Mouse (Mus musculus) left cerebral cortex, postnatal 36 days (tissue): ENCODE measurements around the gene Polg2. TPM values are rescaled to one million over a fixed set of nuclear protein-coding genes. Genes with fewer than 3 reads are reported as not detected.
A peak's percentile ranks its signal among the peaks of the same experiment; 100 is the strongest.
"Not testable (repeated sequence)": the region's sequence is repeated elsewhere in the genome, so short reads cannot be mapped to it uniquely, and the experiment has no call there.

Experiments
- DNase-seq, 2 experiments: peaks; one replicate each; pipeline ENCODE4 v3.0.0; 2021 to 2022; ENCODE audit warnings: low spot score in 2 of 2, mixed read lengths in 1 of 2
- intact Hi-C: fragments of 180-260 bp; cut with DNase I; formaldehyde crosslinking; loops from one replicate; pipeline ENCODE4 v1.15.1; 2025
- total RNA-seq, 2 experiments: library from RNA; stranded (reverse); gene quantifications; 2 replicates each; pipeline ENCODE4 v1.2.3; 2021

The Polg2 gene
- total RNA-seq: 1 to 10 TPM; 3.0 to 3.2 TPM

GRCm38 (mm10) chr11:106779388-106780088 is at the start of gene Polg2:
Gene Polg2, minus strand, starts transcription at chr11:106779537.
- DNase-seq: peak; percentile 92 to 93
- intact Hi-C loops: no loop called here

DNA sequence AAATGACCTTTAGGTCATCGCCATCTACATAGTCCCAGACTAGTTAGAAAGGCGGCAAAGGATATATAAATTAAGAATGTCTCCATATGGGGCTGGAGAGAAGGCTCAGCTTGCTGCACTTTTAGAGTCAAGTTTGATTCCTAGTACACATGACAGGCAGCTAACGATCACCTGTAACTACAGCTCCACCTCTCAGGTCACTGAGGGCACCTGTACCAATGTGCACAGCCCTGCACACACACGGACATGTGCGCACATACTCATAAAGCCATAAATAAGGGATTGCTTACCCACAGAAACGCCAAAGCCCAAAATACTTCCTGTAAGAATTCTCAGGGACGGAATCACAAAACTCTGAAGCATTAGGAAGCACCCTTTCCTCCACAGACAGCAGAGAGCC is 48.7 kb upstream of the Polg2 start:
- no peak for DNase-seq
- intact Hi-C loops: no loop called here

DNA sequence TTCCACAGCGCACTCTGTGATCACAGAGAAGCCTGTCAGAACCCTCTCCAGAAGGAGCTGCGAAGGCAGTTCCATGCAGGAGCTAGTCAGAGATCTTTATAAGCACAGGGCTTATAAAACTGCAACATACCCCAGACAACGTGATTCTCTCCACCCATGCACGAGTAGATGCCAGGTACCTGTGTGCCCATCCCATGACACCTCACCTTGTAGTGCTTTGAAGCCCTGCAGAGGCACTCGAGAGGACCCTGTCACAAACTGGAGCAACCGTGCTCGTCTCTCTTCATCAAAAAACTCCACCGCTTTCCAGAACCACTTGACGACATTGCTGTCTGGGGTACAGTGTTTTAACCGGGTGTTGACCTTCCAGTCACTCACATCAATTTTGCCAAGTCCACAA is 45.1 kb upstream of the Polg2 start:
- DNase-seq: no peak
- intact Hi-C loops: no loop called here

DNA sequence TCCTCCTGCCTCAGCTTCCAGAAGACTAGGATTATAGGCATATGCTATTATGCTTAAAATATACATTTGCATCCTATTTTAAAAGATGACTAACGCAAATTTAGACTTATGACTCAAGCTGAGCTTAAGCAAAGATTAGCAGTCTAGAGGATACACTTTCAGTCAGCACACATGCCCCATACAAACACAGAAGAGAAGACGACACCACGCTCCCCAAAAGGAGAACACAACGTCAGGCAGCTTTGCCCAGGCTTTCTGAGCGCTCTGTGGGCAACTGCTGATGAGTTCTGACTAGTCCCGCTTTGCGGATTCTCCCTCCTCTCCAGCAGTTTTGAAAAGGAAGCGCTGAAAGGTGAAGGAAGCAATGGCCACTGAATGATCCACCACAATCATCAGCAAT is 44.4 kb upstream of the Polg2 start:
- DNase-seq: no peak

GRCm38 (mm10) chr11:106822911-106823310 is 43.6 kb upstream of the Polg2 start:
- DNase-seq: peak; percentile 65 to 72
- intact Hi-C loops: loop anchor here (2.0 kb wide), 1 partner anchor 34 kb away; the partner anchor contains the start of genes Cep95 and Ddx5

More for the DNA sequence above, 44.4 kb upstream of the Polg2 start:
- intact Hi-C loops: loop anchor here (2.0 kb wide), 1 partner anchor 35 kb away; the partner anchor contains the start of genes Cep95 and Ddx5

DNA sequence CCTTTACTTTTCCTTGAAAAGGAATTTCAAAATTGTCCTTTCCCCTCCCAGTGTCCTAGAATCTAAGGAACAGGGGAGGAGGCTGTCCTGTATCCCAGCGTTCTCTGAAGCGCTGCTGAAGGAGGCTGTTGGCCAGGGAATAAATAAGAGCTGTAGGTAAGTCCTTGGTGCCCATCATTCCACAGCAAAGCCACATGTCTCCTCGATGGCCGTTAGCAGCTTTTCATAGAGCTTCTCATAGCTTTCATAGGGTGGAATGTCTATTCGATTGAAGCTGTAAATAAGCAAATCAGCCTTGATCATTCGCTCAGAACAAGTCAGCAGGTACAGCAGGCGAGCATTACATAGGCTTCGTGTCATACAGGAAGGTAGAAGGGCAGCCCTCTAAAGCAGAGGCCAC is 43.2 kb upstream of the Polg2 start:
- no peak for DNase-seq
- intact Hi-C loops: loop anchor here (2.0 kb wide), 1 partner anchor 34 kb away; the partner anchor contains the start of genes Cep95 and Ddx5

GRCm38 (mm10) chr11:106821397-106821796 is 42.1 kb upstream of the Polg2 start:
- intact Hi-C loops: no loop called here
- no peak for DNase-seq

- no peak for DNase-seq
- intact Hi-C loops: no loop called here
Observed at GRCm38 (mm10) chr11:106820972-106821371, 41.6 kb upstream of the Polg2 start.

DNA sequence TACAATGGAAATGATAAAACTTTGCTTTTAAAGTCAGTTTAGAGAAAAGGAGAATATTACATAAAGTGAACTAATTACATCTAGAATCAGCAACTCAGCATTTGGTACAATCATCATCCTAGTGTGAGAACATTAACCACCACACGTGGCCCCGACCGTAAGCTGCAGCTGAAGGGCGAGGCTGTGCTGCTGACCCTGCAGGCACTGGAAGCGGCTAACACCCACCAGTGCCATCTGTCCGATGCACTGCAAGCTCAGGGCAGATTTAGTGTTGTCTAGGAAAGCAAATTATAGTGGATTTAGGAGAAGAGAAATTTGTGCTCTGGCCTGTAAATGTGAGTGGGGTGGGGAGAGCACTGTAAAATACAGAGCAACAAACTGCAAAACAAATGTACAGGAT is 40.9 kb upstream of the Polg2 start:
- intact Hi-C loops: no loop called here
- no peak for DNase-seq

- no peak for DNase-seq
Observed at GRCm38 (mm10) chr11:106819595-106819994, 40.3 kb upstream of the Polg2 start.

DNA sequence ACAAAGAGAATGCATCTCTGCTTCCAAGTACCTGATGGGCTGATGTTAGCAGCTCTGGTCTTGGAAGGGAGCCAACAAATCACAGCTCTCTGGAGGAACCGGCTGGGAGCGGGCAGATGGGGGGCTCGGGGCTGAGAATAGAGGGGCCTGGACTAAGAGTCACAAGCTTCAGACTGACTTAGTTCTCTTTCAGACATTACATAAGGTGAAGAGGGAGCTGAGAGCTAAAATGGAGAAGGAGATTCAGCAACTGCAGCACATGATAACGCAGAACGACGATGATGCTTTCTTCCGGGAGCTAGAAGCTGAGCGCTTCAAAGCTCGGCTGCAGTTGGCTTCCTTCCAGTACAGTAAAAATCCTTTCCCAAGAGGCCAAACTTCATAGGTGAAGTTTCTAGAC is 39.0 kb upstream of the Polg2 start:
- intact Hi-C loops: no loop called here
- no peak for DNase-seq

More at GRCm38 (mm10) chr11:106819595-106819994, 40.3 kb upstream of the Polg2 start:
- intact Hi-C loops: no loop called here

DNA sequence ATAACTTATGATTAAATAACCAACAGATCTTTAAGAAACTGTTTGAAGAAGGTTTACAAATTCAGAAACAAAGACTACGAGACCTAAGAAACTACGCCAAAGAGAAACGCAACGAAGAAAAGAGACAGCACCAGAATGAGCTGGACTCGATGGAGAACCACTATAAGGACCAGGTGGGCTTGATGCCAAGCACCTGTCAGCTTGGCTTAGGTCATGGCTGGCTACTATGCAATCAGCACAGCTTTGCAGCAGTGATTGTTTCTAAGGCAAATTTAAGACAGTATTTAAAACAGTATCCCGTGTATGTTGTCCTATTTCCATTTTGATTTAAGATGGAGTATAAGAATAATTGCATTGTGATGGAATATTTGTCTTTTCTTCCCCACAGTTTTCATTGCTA is 38.5 kb upstream of the Polg2 start:
- intact Hi-C loops: no loop called here
- no peak for DNase-seq

- intact Hi-C loops: no loop called here
- DNase-seq: no peak
Observed at GRCm38 (mm10) chr11:106817156-106817555, 37.8 kb upstream of the Polg2 start.

- intact Hi-C loops: no loop called here
- DNase-seq: no peak
Observed at GRCm38 (mm10) chr11:106816316-106816715, 37.0 kb upstream of the Polg2 start.

- intact Hi-C loops: no loop called here
- DNase-seq: peak in 1 of 2 experiments; percentile 27
Observed at GRCm38 (mm10) chr11:106815761-106816160, 36.4 kb upstream of the Polg2 start.

- intact Hi-C loops: no loop called here
Observed at GRCm38 (mm10) chr11:106815331-106815730, 36.0 kb upstream of the Polg2 start.

GRCm38 (mm10) chr11:106814601-106815320 is 35.4 kb upstream of the Polg2 start:
- DNase-seq: peak in 1 of 2 experiments; percentile 23
- intact Hi-C loops: no loop called here

More at GRCm38 (mm10) chr11:106815331-106815730, 36.0 kb upstream of the Polg2 start:
- no peak for DNase-seq

DNA sequence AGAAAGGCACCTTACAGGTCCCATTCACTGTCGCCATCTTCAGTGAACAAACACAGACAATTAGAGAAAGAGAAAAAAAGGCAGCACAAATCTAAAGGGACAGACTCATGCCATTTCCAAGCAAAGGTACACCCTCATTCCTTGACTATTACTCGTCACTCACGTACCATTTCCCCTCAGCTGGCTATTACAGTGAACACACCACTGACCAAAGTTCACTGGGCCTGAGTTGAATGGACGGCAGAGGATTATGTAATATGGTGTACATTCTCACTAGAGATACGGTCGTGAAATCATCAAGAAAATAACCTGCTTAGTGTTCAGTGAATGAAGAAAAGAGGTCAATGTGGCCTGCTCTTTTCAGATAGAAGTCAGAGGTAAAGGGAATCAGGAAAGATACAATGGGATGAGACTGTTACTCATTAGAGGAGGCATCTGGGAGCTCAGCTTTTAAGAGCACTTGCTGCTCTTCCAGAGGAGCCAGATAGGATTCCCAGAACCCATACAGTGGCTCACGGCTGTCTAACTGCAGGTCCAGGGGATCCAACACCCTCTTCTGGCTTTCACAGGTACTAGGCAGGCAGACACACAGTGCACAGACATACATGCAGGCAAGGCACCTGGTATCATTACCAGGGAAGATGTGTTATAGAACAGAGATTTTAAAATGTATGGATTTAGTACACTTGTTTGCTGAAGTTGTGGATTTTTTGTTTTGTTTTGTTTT is 33.2 kb upstream of the Polg2 start:
- intact Hi-C loops: no loop called here
- DNase-seq: no peak

- DNase-seq, intact Hi-C loops: not testable (repeated sequence)
Observed at GRCm38 (mm10) chr11:106807442-106807841, 28.1 kb upstream of the Polg2 start.

GRCm38 (mm10) chr11:106802069-106802627 is 22.8 kb upstream of the Polg2 start:
- no peak for DNase-seq
- intact Hi-C loops: no loop called here
